Mouse (Mus musculus): ENCODE results near the gene Vav2.

DNA sequence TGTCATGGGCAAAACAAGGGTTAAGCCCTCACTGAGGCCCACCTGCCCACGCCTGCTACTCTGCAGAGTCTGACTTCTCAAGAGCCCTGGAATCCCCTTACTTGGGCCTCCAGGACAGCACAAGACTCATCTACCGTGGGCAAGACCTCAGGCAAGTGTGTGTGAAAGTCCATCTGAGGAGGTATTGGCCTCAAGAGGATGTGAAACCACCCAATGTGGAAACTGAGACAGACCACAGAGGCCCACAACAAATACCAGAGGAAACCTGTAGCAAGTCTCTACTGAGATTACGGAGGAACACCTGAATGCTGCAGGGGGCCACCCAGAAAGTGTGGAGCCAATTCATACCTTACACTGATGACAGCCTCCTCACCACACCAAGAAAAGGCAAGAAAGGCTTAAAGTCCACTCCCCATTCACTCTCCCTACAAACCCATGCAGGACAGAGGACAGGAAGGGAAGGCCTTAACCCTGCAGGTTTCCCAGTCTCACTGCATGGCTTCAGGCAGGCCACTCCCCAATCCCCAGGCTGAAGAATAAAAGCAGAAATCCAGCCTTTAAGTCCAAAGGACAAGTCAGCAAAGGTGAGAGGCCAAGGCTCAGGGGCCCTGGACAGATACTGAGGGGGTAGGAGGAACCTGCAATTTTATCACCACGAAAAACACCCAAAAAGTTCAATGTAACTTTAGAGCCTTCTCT, 42.6 kb upstream of the Vav2 start:
- no peak for TF ChIP-seq CTCF (IDR thresholded peaks at IDR 0.05; ENCODE audit: borderline replicate concordance, control insufficient read depth, extremely low read depth, insufficient read depth, low read length, poor library complexity)
- no peak for TF ChIP-seq POLR2A (IDR thresholded peaks at IDR 0.05; ENCODE audit: control insufficient read depth, extremely low read depth, insufficient read depth, low read length, poor library complexity)

All from thymus, adult 2 months (tissue).